Mouse (Mus musculus) embryonic fibroblast, embryonic 13.5 days (primary cell): ENCODE measurements around the gene Gata3. TPM values are rescaled to one million over a fixed set of nuclear protein-coding genes. Genes with fewer than 3 reads are reported as not detected.

Experiments used
- H3K27ac ChIP-seq: 2 replicates; pipeline ENCODE4 v1.5.1; 2012; ENCODE audit warnings: low read length, control low read depth, inconsistent platforms; ENCODE audit not compliant: insufficient read depth
- H3K4me1 ChIP-seq: 2 replicates; pipeline ENCODE4 v1.6.1; 2011; ENCODE audit warnings: low read length; ENCODE audit not compliant: control insufficient read depth, insufficient read depth
- H3K4me3 ChIP-seq: 2 replicates; pipeline ENCODE4 v1.5.1; 2011; ENCODE audit warnings: mild to moderate bottlenecking, control low read depth, low read length; ENCODE audit not compliant: insufficient read depth
- CTCF ChIP-seq: IDR thresholded peaks from 2 replicates; pipeline ENCODE4 v1.5.1; 2011; ENCODE audit warnings: mild to moderate bottlenecking, control low read depth, low read length, moderate library complexity, borderline replicate concordance; ENCODE audit not compliant: insufficient read depth
- POLR2A ChIP-seq: IDR thresholded peaks from 2 replicates; pipeline ENCODE4 v1.6.1; 2011; ENCODE audit warnings: low read depth, mild to moderate bottlenecking, control low read depth, low read length, moderate library complexity
- polyA plus RNA-seq: library from polyadenylated mRNA; stranded (reverse); fragments of >200 nt; gene quantifications from 2 replicates; pipeline ENCODE4 v1.2.4, GENCODE M21; 2011; ENCODE audit warnings: low read depth; ENCODE audit not compliant: missing spikeins, insufficient read length

Gene Gata3
- polyA plus RNA-seq, 1 experiment, result 4.5 TPM

- no peak overlapping the region for H3K27ac ChIP-seq
- TF ChIP-seq CTCF, result no peak
- TF ChIP-seq POLR2A, result no peak
- H3K4me3 ChIP-seq, result no peak overlapping the region
- H3K4me1 ChIP-seq, result no peaks in the 10 kb centered on the region
These were observed 2.8 kb downstream of the Gata3 start for GRCm38 (mm10) chr2:9886921-9887610.

DNA sequence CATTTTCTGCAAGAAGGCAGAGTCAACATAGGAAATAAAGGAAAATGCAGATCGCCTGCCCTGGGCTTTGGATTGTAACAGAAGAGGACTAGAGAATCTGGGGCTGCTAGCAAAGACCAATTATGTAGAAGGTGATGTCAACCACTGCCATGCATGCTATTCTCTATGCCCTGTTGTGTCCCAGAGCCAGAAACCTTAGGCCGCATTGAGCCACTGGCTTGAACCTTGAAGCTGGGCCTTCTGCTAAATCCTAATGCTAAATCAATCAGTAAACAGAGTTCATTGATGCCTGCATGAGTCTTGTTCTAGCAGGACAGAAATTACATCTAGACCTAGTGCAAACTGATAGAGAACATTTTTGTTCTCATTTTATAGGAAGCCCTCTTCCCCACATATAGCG is 3.8 kb downstream of the Gata3 start:
- no peak for TF ChIP-seq POLR2A
- Histone ChIP-seq H3K27ac (no peak overlapping the region), H3K4me3 (no peak overlapping the region), H3K4me1 (no peaks in the 10 kb centered on the region)

DNA sequence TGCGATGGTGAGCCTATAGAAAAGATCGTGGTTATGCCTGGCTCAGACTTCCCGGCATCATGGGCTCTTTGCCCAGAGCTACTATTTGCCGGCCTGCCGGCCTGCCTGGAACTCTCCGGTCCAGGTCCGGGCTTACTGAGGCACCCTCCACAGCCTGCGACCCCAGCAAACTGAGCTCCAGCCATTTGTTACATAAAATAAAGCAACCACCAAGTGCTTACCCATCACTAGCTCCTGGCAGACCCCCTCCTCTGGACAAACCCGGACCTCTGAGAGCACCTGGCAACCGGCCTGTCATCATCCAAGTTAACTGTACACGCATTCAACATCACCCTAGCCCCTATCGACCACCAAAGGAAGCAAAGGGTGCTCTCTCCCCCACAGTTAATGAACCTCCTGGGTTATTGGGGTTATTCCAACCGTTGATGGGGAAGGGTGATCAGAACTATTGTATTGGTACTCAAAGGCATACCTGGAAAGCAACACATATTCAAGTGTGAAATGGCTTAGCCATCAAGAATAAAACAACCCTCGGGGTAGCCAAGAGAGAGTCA is 4.5 kb downstream of the Gata3 start:
- no peak for TF ChIP-seq POLR2A
- no peaks in the 10 kb centered on the region for H3K4me1 ChIP-seq
- H3K27ac ChIP-seq, result no peak overlapping the region
- H3K4me3 ChIP-seq, result no peak overlapping the region

DNA sequence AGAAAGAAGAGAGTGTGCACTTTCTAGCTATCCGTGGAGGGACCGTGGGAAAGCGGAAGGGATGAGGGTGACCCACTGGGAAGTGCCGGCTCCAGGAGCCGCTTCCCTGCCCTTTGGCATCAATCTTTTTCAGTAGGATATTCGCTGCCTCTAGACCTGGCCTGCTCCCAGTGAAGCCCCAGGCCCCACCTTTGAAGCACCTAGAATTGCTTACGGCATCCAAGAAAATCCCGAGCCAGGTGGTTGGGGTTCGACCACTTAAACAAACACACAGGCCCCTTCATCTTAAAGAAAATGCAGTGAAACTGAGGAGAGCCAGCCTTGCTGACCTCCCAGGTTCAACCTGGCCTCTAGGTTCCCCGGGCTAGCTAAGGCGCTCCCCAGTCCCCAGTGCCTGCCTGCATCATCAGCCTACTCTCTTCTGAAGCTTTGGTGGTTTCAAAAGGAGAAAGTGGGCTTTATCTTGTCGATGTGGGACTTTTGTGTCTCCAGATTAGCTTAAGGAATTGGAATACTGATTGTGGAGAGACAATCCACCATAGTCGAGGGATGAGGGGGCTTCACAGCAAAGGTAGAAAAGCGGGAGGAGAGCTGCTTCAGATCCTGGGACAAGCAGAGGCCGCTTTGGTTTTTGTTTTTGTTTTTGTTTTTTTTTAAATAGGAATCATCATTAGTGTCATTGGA is 5.2 kb downstream of the Gata3 start:
- Histone ChIP-seq H3K4me3 (no peak overlapping the region), H3K27ac (no peak overlapping the region), H3K4me1 (no peaks in the 10 kb centered on the region)
- TF ChIP-seq CTCF (no peak), POLR2A (no peak)

- H3K4me3 ChIP-seq, result no peak overlapping the region
- no peak overlapping the region for H3K27ac ChIP-seq
- TF ChIP-seq CTCF, result no peak
- TF ChIP-seq POLR2A, result no peak
- no peaks in the 10 kb centered on the region for H3K4me1 ChIP-seq
These were observed 5.9 kb downstream of the Gata3 start for GRCm38 (mm10) chr2:9883803-9884532.

- H3K4me3 ChIP-seq, result peak overlapping the region; percentile 17; the same call in 1 of the 2 replicates
- no peaks in the 10 kb centered on the region for H3K4me1 ChIP-seq
- H3K27ac ChIP-seq, result no peak overlapping the region
- TF ChIP-seq CTCF (no peak), POLR2A (no peak)
These were observed 6.7 kb downstream of the Gata3 start for GRCm38 (mm10) chr2:9882926-9883802.

DNA sequence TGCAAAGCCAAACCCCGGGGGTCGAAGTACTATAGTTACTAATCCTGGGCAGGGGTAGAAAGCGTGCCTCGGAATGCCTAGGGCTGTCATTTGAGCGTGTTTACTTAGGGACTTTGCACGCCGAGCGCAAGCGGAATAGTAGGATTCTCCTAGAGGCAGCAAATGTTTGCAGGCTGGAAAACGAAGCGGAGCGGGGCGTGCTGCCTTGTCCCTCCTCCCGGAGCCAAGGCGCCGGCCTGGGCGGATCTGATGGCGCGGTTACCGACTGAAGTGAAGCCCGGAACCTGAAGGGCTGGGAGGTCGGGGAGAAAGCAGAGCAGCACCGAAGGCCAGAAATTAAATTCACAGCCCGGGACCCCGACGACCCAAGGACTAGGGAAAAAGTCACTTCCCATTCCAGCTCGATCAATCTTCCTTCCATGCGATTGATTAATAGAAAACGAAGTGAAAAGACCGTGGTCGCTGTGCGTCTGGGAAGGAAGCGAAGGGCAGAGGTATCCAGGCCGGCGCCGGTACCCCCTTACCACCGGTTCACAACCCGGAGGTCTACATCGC is 7.4 kb downstream of the Gata3 start:
- TF ChIP-seq POLR2A (no peak), CTCF (no peak)
- no peaks in the 10 kb centered on the region for H3K4me1 ChIP-seq
- no peak overlapping the region for H3K27ac ChIP-seq
- H3K4me3 ChIP-seq, result peak overlapping the region; percentile 17; the same call in 1 of the 2 replicates

DNA sequence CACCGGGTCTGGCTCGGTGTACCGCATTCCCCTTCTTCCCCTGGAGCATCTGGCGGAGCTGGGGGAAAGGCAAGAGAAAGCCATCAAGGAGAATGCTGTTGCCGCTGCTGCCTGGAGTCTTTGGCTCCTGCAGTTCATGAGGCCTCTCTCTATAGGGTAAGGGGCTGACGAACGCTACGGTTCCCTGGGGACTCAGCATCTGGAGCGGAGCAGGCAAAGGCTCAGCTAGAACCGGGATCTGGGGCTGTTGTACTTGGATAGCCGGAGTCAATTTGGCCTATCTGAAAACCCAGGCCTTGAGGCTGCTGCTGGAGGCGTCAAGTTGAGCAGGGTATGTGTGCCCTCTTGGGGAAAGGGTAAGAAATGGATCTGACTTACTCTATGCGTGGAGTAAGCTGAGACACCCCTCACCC is 8.2 kb downstream of the Gata3 start:
- no peaks in the 10 kb centered on the region for H3K4me1 ChIP-seq
- no peak overlapping the region for H3K4me3 ChIP-seq
- no peak for TF ChIP-seq CTCF
- no peak for TF ChIP-seq POLR2A
- H3K27ac ChIP-seq, result no peak overlapping the region

DNA sequence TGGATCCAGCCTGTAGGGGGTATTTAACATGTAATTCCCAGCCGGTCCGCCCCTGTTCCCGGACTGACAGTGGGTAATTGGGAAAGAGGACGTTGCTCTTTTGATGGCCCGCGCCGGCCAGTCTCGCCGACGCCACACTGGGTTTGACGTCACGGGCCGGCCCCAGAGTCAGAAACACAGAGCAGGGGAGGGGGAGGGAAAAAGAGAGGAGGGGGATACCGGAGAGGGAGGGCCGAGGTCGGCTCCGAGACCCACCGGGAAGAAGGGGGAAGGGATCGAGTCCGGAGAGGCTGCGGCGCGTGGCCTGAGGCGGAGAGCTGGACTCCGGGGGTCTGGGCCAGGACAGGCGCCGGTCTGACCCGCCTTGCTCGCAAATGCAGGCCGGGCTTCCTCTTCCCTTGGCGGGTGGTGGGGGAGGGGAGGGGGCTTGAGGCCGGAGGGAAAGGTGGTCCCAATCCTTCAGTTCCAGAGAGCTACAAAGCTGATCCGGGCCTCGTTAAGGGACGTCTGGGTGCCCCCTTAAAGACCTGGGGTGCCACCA is 8.7 kb downstream of the Gata3 start, which contains the start of gene 4930412O13Rik:
Gene 4930412O13Rik (plus strand): TSS at position 202 of the 541 bp plus-strand sequence.
- Histone ChIP-seq H3K27ac (no peak within 1 kb of the TSS), H3K4me3 (no peak within 1 kb of the TSS), H3K4me1 (no peaks in the 10 kb centered on the region)
- TF ChIP-seq CTCF (no peak), POLR2A (no peak)
